Mouse (Mus musculus) testis, adult 2 months (tissue): ENCODE data around the gene Pls1.

Experiments used
- CTCF ChIP-seq: fragments of 200-500 bp; IDR thresholded peaks from 2 replicates; pipeline ENCODE4 v1.5.1; 2012; ENCODE audit warnings: low read depth, mild to moderate bottlenecking, inconsistent platforms, low read length, moderate library complexity; ENCODE audit not compliant: control insufficient read depth, insufficient read depth, insufficient replicate concordance
- POLR2A ChIP-seq: fragments of 200-500 bp; IDR thresholded peaks from 2 replicates; pipeline ENCODE4 v1.6.1; 2012; ENCODE audit warnings: low read depth, mild to moderate bottlenecking, inconsistent platforms, low read length, moderate library complexity; ENCODE audit not compliant: control insufficient read depth

DNA sequence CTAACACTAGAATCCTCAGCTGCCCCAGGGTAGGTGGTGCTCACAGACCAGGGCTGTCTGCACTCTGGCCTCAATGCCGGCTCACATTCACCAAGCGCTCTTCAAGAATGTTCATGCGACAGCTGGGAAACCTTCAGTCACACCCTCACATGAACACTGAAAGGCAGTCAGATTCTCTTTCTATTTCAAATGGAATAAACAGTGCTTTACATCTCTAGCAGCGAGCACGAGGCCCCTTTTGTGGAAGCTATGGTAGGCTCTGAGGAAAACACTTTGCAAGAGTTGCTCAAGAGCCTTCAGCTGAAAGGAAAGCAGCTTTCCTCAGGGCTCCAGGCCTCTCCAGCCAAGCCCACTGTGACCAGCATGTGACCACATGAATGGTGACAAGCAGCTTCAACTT, 139.7 kb downstream of the Pls1 start:
- no peak for TF ChIP-seq CTCF
- TF ChIP-seq POLR2A: no peak
